Mouse (Mus musculus) neural tube, embryonic 11.5 days (tissue): ENCODE measurements around the gene Lpcat3. TPM values are rescaled to one million over a fixed set of nuclear protein-coding genes. Genes with fewer than 3 reads are reported as not detected.

ENCODE experiments used
- ATAC-seq: fragments of 200-750 bp; cut with Nextera tagmentation; 2 replicates; pipeline ENCODE4 v1.8.0; 2017; ENCODE audit warnings: moderate number of reproducible peaks, mild to moderate bottlenecking, moderate TSS enrichment, moderate library complexity; ENCODE audit not compliant: insufficient read depth, low FRiP score, low TSS enrichment
- DNase-seq: peaks from one replicate; pipeline ENCODE4 v3.0.0-alpha.2; 2015; ENCODE audit warnings: low spot score
- H3K27ac ChIP-seq: fragments of 300-500 bp; sonication (generic); 2 replicates; pipeline ENCODE4 v1.5.1; 2014; ENCODE audit warnings: low read depth, mild to moderate bottlenecking, low read length
- H3K27me3 ChIP-seq: fragments of 300-500 bp; sonication (generic); 2 replicates; pipeline ENCODE4 v1.6.1; 2014; ENCODE audit warnings: mild to moderate bottlenecking, low read length, mixed read lengths; ENCODE audit not compliant: control insufficient read depth, insufficient read depth
- H3K36me3 ChIP-seq: fragments of 300-500 bp; sonication (generic); 2 replicates; pipeline ENCODE4 v1.6.1; 2014; ENCODE audit warnings: mild to moderate bottlenecking, low read length, moderate library complexity, mixed read lengths; ENCODE audit not compliant: control insufficient read depth, insufficient read depth
- H3K4me1 ChIP-seq: fragments of 300-500 bp; sonication (generic); 2 replicates; pipeline ENCODE4 v1.6.1; 2014; ENCODE audit warnings: low read length, mixed read lengths; ENCODE audit not compliant: control insufficient read depth, insufficient read depth
- H3K4me2 ChIP-seq: fragments of 300-500 bp; sonication (generic); 2 replicates; pipeline ENCODE4 v1.6.1; 2014; ENCODE audit warnings: low read depth, mild to moderate bottlenecking, moderate library complexity
- H3K4me3 ChIP-seq: fragments of 300-500 bp; sonication (generic); 2 replicates; pipeline ENCODE4 v1.5.1; 2014; ENCODE audit warnings: low read depth, low read length
- H3K9ac ChIP-seq: fragments of 300-500 bp; sonication (generic); 2 replicates; pipeline ENCODE4 v1.6.1; 2014; ENCODE audit warnings: mild to moderate bottlenecking, low read length
- H3K9me3 ChIP-seq: fragments of 300-500 bp; sonication (generic); 2 replicates; pipeline ENCODE4 v1.6.1; 2016; ENCODE audit warnings: low read length; ENCODE audit not compliant: control insufficient read depth
- WGBS: fragments of 180-500 bp; shearing (Covaris S2); extraction: QIAGEN DNeasy Blood & Tissue Kit; methylation state at CpG from one replicate; pipeline ENCODE4 v1.1.7; 2014; 5-methylcytosine and 5-hydroxymethylcytosine counted together
- polyA plus RNA-seq: library from polyadenylated mRNA; unstranded; fragments of >200 nt; fragmentation: Nextera tagmentation; extraction: Ambion mirVana; gene quantifications from 2 replicates; pipeline ENCODE4 v1.2.1, GENCODE M21; 2014

The Lpcat3 gene
- polyA plus RNA-seq, 1 experiment from 2014 or later = 42.2 TPM

DNA sequence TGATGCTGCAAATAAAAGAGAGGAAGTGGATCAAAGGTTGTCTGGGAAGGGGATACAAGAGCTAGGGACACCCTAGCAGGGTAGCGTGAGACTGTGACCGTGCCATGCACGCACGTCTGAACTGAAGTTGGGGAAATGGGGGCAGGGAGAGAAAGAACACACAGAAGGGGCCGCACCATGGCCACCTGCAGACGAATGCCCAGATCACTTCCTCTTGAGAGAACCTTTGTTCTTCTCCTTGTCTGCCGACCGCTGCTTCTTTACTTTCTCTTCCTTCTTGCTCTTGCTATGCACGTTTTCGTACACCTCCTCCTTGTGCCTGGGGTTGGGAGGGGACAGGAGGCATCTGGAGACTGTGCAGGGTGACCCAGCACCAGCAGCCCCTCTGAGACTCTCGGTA is 58.1 kb downstream of the Lpcat3 start:
- Histone ChIP-seq H3K9me3 (no peaks in the 10 kb centered on the region), H3K4me3 (no peak overlapping the region), H3K9ac (no peak overlapping the region), H3K4me1 (no peaks in the 10 kb centered on the region), H3K36me3 (peaks cover 3% of the 10 kb centered on the region; the same call in 1 of the 2 replicates), H3K4me2 (no peak overlapping the region), H3K27ac (no peak overlapping the region), H3K27me3 (no peaks in the 10 kb centered on the region)
- DNase-seq (no peak), ATAC-seq (no peak)
- WGBS = 68% methylated on average over 11 of the region's 11 CpGs

DNA sequence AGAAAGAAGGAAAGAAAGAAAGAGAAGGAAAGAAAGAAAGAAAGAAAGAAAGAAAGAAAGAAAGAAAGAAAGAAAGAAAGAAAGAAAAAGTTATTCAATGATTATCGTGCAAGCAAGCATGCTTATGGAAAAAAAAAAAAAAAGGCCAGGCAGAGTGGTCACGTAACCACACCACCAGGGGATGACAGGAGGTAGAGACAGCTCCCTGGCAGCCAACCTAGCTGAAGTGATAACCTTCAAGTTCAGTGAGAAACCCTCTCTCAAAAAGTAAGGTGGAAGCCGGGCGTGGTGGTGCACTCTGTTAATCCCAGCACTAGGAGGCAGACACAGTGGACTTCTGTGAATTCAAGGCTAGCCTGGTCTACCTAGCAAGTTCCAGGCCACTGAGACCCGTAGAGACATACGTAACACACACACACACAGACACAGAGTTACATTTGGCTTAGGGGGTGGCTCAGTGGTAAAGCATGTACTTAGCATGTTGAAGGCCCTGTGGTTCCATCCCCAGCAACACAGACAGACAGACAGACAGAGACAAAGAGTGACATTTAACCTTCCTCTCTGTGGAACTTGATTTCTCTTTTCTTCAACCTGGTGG is 60.1 kb downstream of the Lpcat3 start:
- no peak for DNase-seq
- no peaks in the 10 kb centered on the region for H3K36me3 ChIP-seq
- H3K27ac ChIP-seq = no peak overlapping the region
- WGBS = 89% methylated on average over 6 of the region's 6 CpGs
- H3K4me2 ChIP-seq = no peak overlapping the region
- H3K9ac ChIP-seq = no peak overlapping the region
- no peaks in the 10 kb centered on the region for H3K27me3 ChIP-seq
- no peak for ATAC-seq
- no peaks in the 10 kb centered on the region for H3K4me1 ChIP-seq
- H3K4me3 ChIP-seq = no peak overlapping the region
- no peaks in the 10 kb centered on the region for H3K9me3 ChIP-seq

DNA sequence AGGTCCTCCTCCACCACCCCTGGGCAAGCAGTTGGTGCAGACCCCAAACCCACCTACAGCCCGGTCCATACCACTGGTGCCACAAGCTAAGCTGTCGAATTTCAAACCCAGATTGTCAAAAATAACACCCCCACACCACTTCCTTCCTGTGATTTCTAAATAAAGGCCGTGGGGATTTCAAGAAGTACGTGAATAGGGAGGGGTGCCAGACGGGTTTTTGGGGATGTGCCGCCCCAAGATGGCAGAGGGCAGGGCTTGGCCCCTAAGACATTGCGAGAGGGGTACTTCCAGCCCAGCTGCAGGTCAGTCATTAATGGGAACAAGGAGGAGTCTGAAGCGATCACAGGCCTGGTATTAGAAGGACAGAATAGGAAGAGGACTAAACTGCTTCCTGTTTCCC is 60.7 kb downstream of the Lpcat3 start:
- 82% methylated on average over 8 of the region's 8 CpGs for WGBS
- ATAC-seq = no peak
- H3K9ac ChIP-seq = no peak overlapping the region

DNA sequence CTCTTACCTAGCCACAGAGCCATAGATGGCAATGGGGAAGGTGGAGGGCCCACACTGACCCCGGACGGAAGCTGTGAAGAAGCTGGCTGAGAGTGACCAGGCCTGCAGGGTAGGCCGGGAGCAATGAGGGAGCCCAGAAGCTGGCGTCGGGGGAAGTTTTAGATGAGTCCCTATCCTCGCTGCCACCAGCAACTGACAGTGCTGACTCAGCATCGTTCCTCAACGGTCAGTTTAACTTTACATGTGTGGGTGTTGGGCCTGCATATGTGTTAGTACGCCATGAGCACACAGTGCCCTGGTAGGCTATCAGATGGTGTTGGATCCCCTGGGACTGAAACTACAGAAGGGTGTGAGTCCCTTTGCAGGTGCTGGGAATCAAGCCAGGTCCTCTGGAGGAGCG is 61.6 kb downstream of the Lpcat3 start:
- Histone ChIP-seq H3K27ac (no peak overlapping the region), H3K9ac (no peak overlapping the region), H3K4me3 (no peak overlapping the region), H3K4me1 (no peaks in the 10 kb centered on the region), H3K36me3 (no peaks in the 10 kb centered on the region), H3K4me2 (no peak overlapping the region), H3K9me3 (no peaks in the 10 kb centered on the region), H3K27me3 (no peaks in the 10 kb centered on the region)
- ATAC-seq = no peak
- DNase-seq = no peak
- 89% methylated on average over 10 of the region's 10 CpGs for WGBS

More for the DNA sequence above, 60.7 kb downstream of the Lpcat3 start:
- Histone ChIP-seq H3K27me3 (no peaks in the 10 kb centered on the region), H3K4me2 (no peak overlapping the region), H3K27ac (no peak overlapping the region), H3K4me3 (no peak overlapping the region), H3K36me3 (no peaks in the 10 kb centered on the region), H3K9me3 (no peaks in the 10 kb centered on the region), H3K4me1 (no peaks in the 10 kb centered on the region)
- no peak for DNase-seq

DNA sequence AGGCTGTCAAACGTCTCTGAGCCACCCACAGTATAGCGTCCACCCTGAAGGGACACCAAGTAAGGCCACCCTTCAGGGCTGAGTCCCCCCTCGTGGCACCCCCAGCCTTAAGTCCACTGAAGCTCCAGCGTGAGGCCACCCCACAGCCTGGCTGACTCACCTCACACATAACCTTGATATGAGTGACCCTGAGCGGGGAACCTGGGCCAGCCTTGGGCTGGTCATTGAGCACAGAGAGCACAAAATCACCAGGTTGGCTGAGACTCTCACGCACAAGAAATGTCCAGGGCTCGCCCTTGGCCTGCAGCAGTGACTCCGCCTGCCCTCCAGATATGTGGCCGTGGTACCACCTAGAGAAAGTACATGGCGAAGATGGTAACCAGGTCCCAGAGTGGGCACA is 65.8 kb downstream of the Lpcat3 start:
- ATAC-seq (no peak), DNase-seq (no peak)
- Histone ChIP-seq H3K4me3 (no peak overlapping the region), H3K36me3 (no peaks in the 10 kb centered on the region), H3K9ac (no peak overlapping the region), H3K27ac (no peak overlapping the region), H3K27me3 (no peaks in the 10 kb centered on the region), H3K9me3 (no peaks in the 10 kb centered on the region), H3K4me1 (no peaks in the 10 kb centered on the region), H3K4me2 (no peak overlapping the region)
- WGBS = 93% methylated on average over 10 of the region's 10 CpGs

DNA sequence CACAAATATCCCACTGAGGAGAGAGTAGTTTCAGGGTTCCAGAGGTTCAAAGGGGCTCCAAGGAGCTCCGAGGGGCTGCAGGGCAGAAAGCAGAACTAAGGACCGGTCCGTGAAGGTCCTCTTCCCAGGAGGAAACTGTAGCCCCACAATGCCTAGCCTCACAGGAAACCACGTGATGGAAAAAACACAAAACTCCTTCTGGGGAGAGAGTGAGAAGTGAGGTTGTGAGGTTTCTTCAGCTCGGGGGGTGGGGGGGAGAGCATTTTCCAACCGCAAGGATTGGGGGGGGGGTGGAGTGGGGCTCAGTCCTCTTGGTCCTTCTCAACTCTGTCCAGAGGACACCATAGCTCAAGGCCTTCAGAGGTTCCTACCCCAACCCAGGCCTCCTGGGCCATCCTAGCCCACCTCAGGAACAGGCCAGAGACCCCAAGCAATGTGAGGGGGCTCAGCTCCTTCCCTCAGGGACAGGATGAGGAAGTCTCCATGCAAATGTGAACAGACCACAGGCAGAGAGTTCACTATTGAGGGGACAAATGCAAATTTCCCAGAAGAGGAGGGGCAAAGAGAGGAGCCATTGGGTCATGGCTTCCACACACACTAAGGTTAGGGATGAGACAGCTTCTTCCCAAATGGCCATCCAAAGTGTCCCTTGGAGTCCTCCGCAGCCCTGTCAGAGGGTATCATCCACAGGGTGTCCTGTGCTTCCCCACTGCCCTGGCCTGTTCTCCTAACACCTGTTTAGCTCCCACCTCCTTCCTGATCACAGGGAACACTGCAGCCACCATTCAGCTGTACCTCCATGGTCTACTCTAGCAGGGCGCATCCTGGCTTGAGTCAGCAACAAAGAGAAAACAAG is 67.3 kb downstream of the Lpcat3 start:
- no peaks in the 10 kb centered on the region for H3K36me3 ChIP-seq
- ATAC-seq = no peak
- no peak overlapping the region for H3K4me3 ChIP-seq
- H3K4me2 ChIP-seq = no peak overlapping the region
- 84% methylated on average over 8 of the region's 8 CpGs for WGBS
- no peaks in the 10 kb centered on the region for H3K9me3 ChIP-seq
- no peaks in the 10 kb centered on the region for H3K27me3 ChIP-seq
- DNase-seq = no peak
- H3K4me1 ChIP-seq = no peaks in the 10 kb centered on the region
- no peak overlapping the region for H3K9ac ChIP-seq
- H3K27ac ChIP-seq = no peak overlapping the region

DNA sequence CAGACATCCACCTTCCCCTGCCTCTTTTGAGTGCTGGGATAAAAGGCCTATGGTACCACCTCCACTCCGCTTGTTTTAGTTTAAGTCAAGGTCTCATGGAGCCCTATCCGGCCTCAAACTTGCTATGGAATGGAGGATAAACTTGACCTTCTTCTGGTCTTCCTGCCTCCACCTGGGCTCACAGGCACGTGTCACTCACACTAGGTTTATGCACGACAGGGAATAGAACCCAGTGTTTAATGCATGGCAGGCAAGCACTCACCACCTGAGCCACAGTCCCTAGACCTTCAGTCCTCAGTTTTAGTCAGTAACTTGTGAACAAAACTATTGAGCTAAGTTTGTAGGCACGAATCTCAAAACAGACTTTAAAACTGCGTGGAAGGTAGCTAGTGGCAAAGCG is 68.2 kb downstream of the Lpcat3 start:
- Histone ChIP-seq H3K9me3 (no peaks in the 10 kb centered on the region), H3K9ac (no peak overlapping the region), H3K4me3 (no peak overlapping the region), H3K4me2 (no peak overlapping the region), H3K27ac (no peak overlapping the region), H3K27me3 (no peaks in the 10 kb centered on the region), H3K36me3 (no peaks in the 10 kb centered on the region), H3K4me1 (no peaks in the 10 kb centered on the region)
- WGBS = 84% methylated on average over 7 of the region's 7 CpGs
- ATAC-seq = no peak
- no peak for DNase-seq

DNA sequence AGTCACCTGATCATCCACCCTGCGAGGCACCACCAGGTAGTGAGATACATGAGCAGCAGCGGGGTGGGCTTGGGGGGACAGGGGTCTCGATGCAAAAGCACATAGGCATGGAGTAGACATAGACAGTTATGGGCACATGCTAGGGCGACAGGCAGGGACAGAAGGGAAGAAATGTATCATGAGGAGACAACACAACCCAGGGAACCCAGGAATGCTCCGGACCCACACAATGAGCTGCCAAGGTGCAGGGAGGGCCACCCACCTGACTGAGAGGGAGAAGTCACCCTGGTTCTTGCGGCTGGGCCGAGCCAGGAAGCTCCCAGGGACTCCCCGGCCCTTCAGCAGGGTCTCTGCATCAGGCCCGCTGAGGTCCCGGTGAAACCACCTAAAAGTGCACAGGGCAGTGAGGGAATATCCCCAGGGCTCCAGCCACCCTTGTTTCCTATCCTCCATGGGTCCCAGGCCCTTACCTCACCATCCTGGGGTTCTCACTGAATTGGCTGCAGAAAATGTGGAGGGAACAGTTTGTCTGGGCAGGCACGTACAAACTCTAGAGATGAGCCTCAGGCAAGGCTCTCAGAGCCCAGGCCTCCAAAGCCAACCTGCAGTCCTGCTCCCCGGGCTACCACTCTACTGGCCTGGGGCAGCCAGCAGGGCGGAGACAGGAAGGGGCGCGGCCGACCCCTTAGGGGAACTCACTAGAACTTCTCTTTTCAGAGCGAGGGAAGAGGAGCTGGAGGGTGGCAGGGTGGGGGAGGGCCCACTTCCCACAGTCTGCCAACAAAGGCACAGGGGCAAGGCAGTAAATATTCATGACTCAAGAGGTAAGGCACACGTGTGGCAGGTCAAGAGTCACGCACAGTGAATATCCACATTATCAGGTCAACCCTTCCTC is 69.9 kb downstream of the Lpcat3 start:
- H3K4me2 ChIP-seq = no peak overlapping the region

More for the DNA sequence above, 69.9 kb downstream of the Lpcat3 start:
- no peaks in the 10 kb centered on the region for H3K9me3 ChIP-seq
- 46% methylated on average over 19 of the region's 19 CpGs for whole genome bisulfite sequencing
- H3K27me3 ChIP-seq = no peaks in the 10 kb centered on the region
- ATAC-seq (no peak), DNase-seq (no peak)
- no peak overlapping the region for H3K27ac ChIP-seq
- H3K4me3 ChIP-seq = no peak overlapping the region
- no peak overlapping the region for H3K9ac ChIP-seq
- H3K36me3 ChIP-seq = no peaks in the 10 kb centered on the region
- H3K4me1 ChIP-seq = no peaks in the 10 kb centered on the region
